Mouse (Mus musculus): Measurements from ENCODE around the gene Kcnj14. TPM values are rescaled to one million over a fixed set of nuclear protein-coding genes. Genes with fewer than 3 reads are reported as not detected.
A peak's percentile ranks its signal among the peaks of the same experiment; 100 is the strongest.

Gene Kcnj14
- 0.68 and 1.3 TPM in 2 replicates for polyA plus RNA-seq (2015; fragmentation: Nextera tagmentation; extraction: Ambion mirVana)

GRCm38 (mm10) chr7:45824598-45824997 is at the start of gene Kcnj14:
TSS of gene Kcnj14 (minus strand) at chr7:45824782.
- peaks cover 29% of the 10 kb centered on the region for H3K36me3 ChIP-seq (ENCODE audit: control insufficient read depth, insufficient read depth, low read length)
- H3K27me3 ChIP-seq (ENCODE audit: control insufficient read depth, insufficient read depth, low read depth, low read length), result no peaks in the 10 kb centered on the region
- H3K4me3 ChIP-seq (ENCODE audit: low read length), result no peak within 1 kb of the TSS
- H3K27ac ChIP-seq (ENCODE audit: low read length), result no peak within 1 kb of the TSS
- no peak for ATAC-seq (ENCODE audit: low read depth)
- no peak within 1 kb of the TSS for H3K9ac ChIP-seq (ENCODE audit: low read length)
- 56% methylated on average over 7 of the region's 7 CpGs for WGBS
- no peak within 1 kb of the TSS for H3K4me2 ChIP-seq (ENCODE audit: low read depth, low read length)
- H3K4me1 ChIP-seq (replicated peaks; ENCODE audit: control insufficient read depth, insufficient read depth, low read length), result peaks cover 2% of the 10 kb centered on the region
- no peaks in the 10 kb centered on the region for H3K9me3 ChIP-seq (ENCODE audit: control insufficient read depth, low read length)

GRCm38 (mm10) chr7:45873061-45873947 is 48.7 kb upstream of the Kcnj14 start:
- Histone ChIP-seq H3K9ac (ENCODE audit: low read length) (peak overlapping the region; percentile 97), H3K27me3 (ENCODE audit: control insufficient read depth, insufficient read depth, low read depth, low read length) (peaks cover 28% of the 10 kb centered on the region), H3K4me2 (ENCODE audit: low read depth, low read length) (peak overlapping the region; percentile 81), H3K27ac (ENCODE audit: low read length) (peak overlapping the region; percentile 91), H3K9me3 (ENCODE audit: control insufficient read depth, low read length) (no peaks in the 10 kb centered on the region), H3K36me3 (ENCODE audit: control insufficient read depth, insufficient read depth, low read length) (peaks cover 24% of the 10 kb centered on the region), H3K4me1 (replicated peaks; ENCODE audit: control insufficient read depth, insufficient read depth, low read length) (peaks cover 30% of the 10 kb centered on the region), H3K4me3 (ENCODE audit: low read length) (peak overlapping the region; percentile 62)
- ATAC-seq (ENCODE audit: low read depth), result peak; percentile 52
- under 1% methylated on average over 28 of the region's 28 CpGs for WGBS

DNA sequence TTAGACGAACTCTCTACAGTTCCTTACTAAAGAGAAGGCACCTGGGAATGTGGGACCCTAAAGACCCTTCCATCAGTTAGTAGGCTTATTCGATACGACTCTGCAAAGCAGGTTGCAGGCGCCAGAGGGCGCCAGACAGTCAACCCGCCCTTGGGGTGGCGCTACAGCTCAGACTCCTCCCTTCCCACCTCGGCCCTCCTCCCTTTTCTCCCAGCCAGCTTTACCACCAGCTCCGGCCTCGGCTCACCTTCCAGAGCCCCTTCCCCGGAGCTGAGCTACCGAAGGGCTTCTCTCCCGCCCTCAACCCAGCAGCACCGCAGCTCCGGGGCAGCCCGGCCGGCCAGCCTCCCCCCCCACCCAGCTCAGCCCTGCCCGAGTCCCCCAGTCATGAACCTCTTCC is 48.0 kb upstream of the Kcnj14 start, which contains the start of gene Kdelr1:
Kdelr1 (plus strand) TSS at position 149 of the 400 bp plus-strand sequence.
- Histone ChIP-seq H3K36me3 (ENCODE audit: control insufficient read depth, insufficient read depth, low read length) (peaks cover 20% of the 10 kb centered on the region), H3K9ac (ENCODE audit: low read length) (peak within 1 kb of the TSS; percentile 97), H3K4me3 (ENCODE audit: low read length) (peak within 1 kb of the TSS; percentile 62), H3K4me2 (ENCODE audit: low read depth, low read length) (peak within 1 kb of the TSS; percentile 81), H3K9me3 (ENCODE audit: control insufficient read depth, low read length) (no peaks in the 10 kb centered on the region), H3K27ac (ENCODE audit: low read length) (peak within 1 kb of the TSS; percentile 91), H3K27me3 (ENCODE audit: control insufficient read depth, insufficient read depth, low read depth, low read length) (peaks cover 28% of the 10 kb centered on the region), H3K4me1 (replicated peaks; ENCODE audit: control insufficient read depth, insufficient read depth, low read length) (peaks cover 34% of the 10 kb centered on the region)
- under 1% methylated on average over 18 of the region's 18 CpGs for WGBS
- peak; percentile 86 for ATAC-seq (ENCODE audit: low read depth)

DNA sequence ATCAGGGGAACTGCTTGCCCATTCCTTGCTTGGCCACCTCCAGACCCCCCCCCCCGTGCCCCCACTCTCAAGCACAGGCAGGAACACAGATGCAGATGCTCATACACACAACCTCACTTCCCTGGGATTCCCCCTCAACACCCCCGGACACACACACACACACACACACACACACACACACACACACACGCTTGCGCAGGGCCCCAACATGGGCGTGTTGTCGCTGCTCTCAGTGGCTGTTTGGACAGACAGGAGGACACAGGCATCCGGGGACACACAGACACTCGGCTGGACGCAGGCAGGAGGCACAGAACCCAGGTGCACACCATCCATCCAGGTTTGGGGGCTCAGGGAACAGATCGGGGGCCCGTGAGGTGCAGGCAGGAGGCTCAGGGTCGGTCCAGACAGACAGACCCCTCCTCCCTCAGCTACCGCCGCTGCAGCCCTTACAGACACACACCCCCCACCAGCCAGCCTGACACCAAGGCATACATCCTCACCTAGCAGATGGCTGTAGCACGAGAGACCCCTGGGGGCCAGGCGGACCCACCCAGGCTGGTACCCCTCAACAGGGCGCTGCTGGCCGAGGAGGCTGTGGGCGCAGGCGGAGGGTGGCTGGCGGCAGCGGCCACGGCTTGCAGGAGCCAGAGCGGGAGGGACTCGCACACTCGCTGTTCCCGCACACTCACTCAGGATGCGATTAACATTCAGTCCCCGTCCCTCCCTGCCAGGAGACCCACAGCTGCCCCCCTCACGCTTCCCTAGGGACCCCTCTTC is 45.9 kb upstream of the Kcnj14 start:
- peaks cover 9% of the 10 kb centered on the region; the same call in 1 of the 2 replicates for H3K36me3 ChIP-seq (ENCODE audit: control insufficient read depth, insufficient read depth, low read length)
- no peaks in the 10 kb centered on the region for H3K9me3 ChIP-seq (ENCODE audit: control insufficient read depth, low read length)
- 3% methylated on average over 30 of the region's 30 CpGs for WGBS
- H3K4me3 ChIP-seq (ENCODE audit: low read length), result 0 out of 2 replicates have a peak overlapping the region, but pooled peaks have one; percentile 0
- H3K27ac ChIP-seq (ENCODE audit: low read length), result no peak overlapping the region
- no peak for ATAC-seq (ENCODE audit: low read depth)
- H3K4me2 ChIP-seq (ENCODE audit: low read depth, low read length), result peak overlapping the region; percentile 42
- peaks cover 28% of the 10 kb centered on the region for H3K27me3 ChIP-seq (ENCODE audit: control insufficient read depth, insufficient read depth, low read depth, low read length)
- H3K4me1 ChIP-seq (replicated peaks; ENCODE audit: control insufficient read depth, insufficient read depth, low read length), result peaks cover 35% of the 10 kb centered on the region
- peak overlapping the region; percentile 34 for H3K9ac ChIP-seq (ENCODE audit: low read length)

- Histone ChIP-seq H3K36me3 (ENCODE audit: control insufficient read depth, insufficient read depth, low read length) (peaks cover 5% of the 10 kb centered on the region; the same call in 1 of the 2 replicates), H3K9me3 (ENCODE audit: control insufficient read depth, low read length) (no peaks in the 10 kb centered on the region), H3K27ac (ENCODE audit: low read length) (no peak overlapping the region), H3K4me1 (replicated peaks; ENCODE audit: control insufficient read depth, insufficient read depth, low read length) (peaks cover 31% of the 10 kb centered on the region), H3K4me2 (ENCODE audit: low read depth, low read length) (peak overlapping the region; percentile 29), H3K9ac (ENCODE audit: low read length) (peak overlapping the region; percentile 43; the same call in 1 of the 2 replicates), H3K4me3 (ENCODE audit: low read length) (no peak overlapping the region; the same call in 1 of the 2 replicates), H3K27me3 (ENCODE audit: control insufficient read depth, insufficient read depth, low read depth, low read length) (peaks cover 28% of the 10 kb centered on the region)
- WGBS, result 4% methylated on average over 9 of the region's 14 CpGs
- no peak for ATAC-seq (ENCODE audit: low read depth)
These were observed 45.2 kb upstream of the Kcnj14 start for GRCm38 (mm10) chr7:45869787-45870186.

DNA sequence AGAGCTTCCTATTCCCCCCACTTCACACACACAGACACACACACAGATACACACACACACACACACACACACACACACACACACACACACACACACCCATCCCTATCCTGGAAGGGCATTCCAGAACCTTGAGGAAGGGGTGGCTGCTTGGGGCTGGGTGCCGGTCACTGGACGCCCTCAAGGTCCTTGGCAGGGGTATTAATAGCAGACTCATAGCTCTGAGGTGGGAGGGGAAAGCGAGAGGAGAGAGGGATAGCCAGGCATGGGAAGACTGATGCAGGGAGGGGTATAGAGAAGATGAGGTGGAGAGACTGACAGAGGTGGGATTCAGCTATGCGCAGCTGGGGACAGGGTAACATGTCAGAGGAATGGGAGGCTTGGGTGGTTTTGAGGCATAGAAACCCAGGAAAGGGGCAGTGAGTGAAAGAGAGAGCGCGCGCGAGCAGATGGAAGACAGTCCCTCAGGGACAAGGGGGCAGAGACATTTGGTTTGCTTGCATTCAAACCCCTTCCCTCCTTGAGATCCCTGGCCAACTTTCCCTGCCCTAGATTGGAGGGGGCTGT is 44.6 kb upstream of the Kcnj14 start:
- Histone ChIP-seq H3K27me3 (ENCODE audit: control insufficient read depth, insufficient read depth, low read depth, low read length) (peaks cover 28% of the 10 kb centered on the region), H3K4me3 (ENCODE audit: low read length) (no peak overlapping the region; the same call in 1 of the 2 replicates), H3K9ac (ENCODE audit: low read length) (peak overlapping the region; percentile 43; the same call in 1 of the 2 replicates), H3K36me3 (ENCODE audit: control insufficient read depth, insufficient read depth, low read length) (no peaks in the 10 kb centered on the region), H3K4me1 (replicated peaks; ENCODE audit: control insufficient read depth, insufficient read depth, low read length) (peaks cover 25% of the 10 kb centered on the region), H3K4me2 (ENCODE audit: low read depth, low read length) (peak overlapping the region; percentile 29), H3K9me3 (ENCODE audit: control insufficient read depth, low read length) (no peaks in the 10 kb centered on the region), H3K27ac (ENCODE audit: low read length) (no peak overlapping the region)
- no peak for ATAC-seq (ENCODE audit: low read depth)
- 28% methylated on average over 8 of the region's 8 CpGs for WGBS

DNA sequence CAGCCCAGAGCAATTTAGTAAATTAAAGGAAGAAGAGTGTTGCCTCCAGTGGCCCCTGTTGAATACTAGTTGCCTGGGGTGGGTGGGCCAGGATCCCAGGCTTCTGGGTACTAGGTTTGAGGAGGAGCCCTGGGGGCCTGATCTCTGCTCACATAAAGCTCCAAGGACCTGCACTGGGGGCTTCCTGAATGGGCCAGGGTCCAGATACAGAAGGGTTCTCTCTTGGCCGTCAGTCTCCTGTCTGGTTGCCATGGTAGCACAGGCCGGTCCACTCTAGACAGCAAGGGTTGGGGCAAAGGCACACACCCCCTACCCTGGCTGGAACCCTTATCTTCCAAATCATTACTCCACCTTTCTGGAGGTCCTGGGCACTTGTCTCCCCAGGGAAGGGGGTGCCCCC is 43.3 kb upstream of the Kcnj14 start:
- peaks cover 28% of the 10 kb centered on the region for H3K27me3 ChIP-seq (ENCODE audit: control insufficient read depth, insufficient read depth, low read depth, low read length)
- H3K4me1 ChIP-seq (replicated peaks; ENCODE audit: control insufficient read depth, insufficient read depth, low read length), result peaks cover 18% of the 10 kb centered on the region; the same call in 1 of the 2 replicates
- WGBS, result 21% methylated on average over 2 of the region's 2 CpGs
- ATAC-seq (ENCODE audit: low read depth), result no peak
- H3K27ac ChIP-seq (ENCODE audit: low read length), result no peak overlapping the region
- no peaks in the 10 kb centered on the region for H3K9me3 ChIP-seq (ENCODE audit: control insufficient read depth, low read length)
- no peak overlapping the region for H3K4me3 ChIP-seq (ENCODE audit: low read length)
- no peak overlapping the region for H3K4me2 ChIP-seq (ENCODE audit: low read depth, low read length)
- H3K36me3 ChIP-seq (ENCODE audit: control insufficient read depth, insufficient read depth, low read length), result no peaks in the 10 kb centered on the region
- H3K9ac ChIP-seq (ENCODE audit: low read length), result no peak overlapping the region

GRCm38 (mm10) chr7:45865925-45866910 is 41.6 kb upstream of the Kcnj14 start:
- ATAC-seq (ENCODE audit: low read depth), result peak; percentile 82
- H3K27ac ChIP-seq (ENCODE audit: low read length), result peak overlapping the region; percentile 68
- H3K4me1 ChIP-seq (replicated peaks; ENCODE audit: control insufficient read depth, insufficient read depth, low read length), result peaks cover 21% of the 10 kb centered on the region; the same call in 1 of the 2 replicates
- H3K4me3 ChIP-seq (ENCODE audit: low read length), result peak overlapping the region; percentile 76
- H3K36me3 ChIP-seq (ENCODE audit: control insufficient read depth, insufficient read depth, low read length), result no peaks in the 10 kb centered on the region
- peaks cover 21% of the 10 kb centered on the region for H3K27me3 ChIP-seq (ENCODE audit: control insufficient read depth, insufficient read depth, low read depth, low read length)
- peak overlapping the region; percentile 87 for H3K9ac ChIP-seq (ENCODE audit: low read length)
- under 1% methylated on average over 72 of the region's 117 CpGs for WGBS
- peak overlapping the region; percentile 96 for H3K4me2 ChIP-seq (ENCODE audit: low read depth, low read length)
- no peaks in the 10 kb centered on the region for H3K9me3 ChIP-seq (ENCODE audit: control insufficient read depth, low read length)
